Mouse (Mus musculus): ENCODE measurements around the gene Fbln1.

DNA sequence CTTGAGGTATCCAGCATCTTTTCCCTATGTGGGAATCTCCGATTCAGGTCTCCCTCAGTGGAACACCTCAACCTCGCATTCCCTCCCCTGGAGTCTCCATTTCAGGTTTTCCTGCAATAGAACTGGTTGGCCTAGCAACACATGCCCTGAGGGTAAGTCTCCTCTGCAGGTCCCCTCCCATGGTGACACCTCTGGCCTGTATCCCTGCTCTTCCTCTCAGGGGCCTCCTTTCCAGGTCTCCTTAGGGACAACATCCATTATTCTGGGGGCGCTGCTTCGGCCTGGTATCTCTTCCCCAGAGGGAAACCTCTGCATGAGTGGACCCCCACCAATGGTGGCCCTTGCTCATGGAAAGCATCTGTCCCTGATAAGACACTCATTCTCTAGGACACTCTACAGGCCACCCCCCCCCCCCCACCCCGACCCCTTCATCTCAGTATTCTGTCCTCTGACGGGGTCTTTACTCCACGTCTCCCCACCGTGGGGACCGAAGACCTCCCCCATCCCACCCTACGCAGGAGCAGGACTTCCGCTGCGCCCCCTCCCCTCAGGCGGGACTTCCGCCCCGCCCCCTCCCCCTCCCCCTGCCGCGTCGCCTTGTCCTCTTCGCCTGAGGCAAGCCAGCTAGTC is 130.0 kb downstream of the Fbln1 start, which contains the start of gene Atxn10:
- TF ChIP-seq CTCF (IDR thresholded peaks at IDR 0.05; ENCODE audit: extremely low read depth, insufficient read depth, low read length) (no peak), POLR2A (IDR thresholded peaks at IDR 0.05; ENCODE audit: extremely low read depth, insufficient read depth, low read length) (no peak)

Measured in cortical plate, adult 2 months (tissue).